Mouse (Mus musculus) bone marrow macrophage, adult 2 months (primary cell): ENCODE measurements around the gene Pdia5. TPM values are rescaled to one million over a fixed set of nuclear protein-coding genes. Genes with fewer than 3 reads are reported as not detected.

Source experiments
- H3K27ac ChIP-seq: 2 replicates; pipeline ENCODE4 v1.5.1; 2012; ENCODE audit warnings: low read depth, low read length; ENCODE audit not compliant: insufficient read depth
- H3K4me1 ChIP-seq: 2 replicates; pipeline ENCODE4 v1.6.1; 2012; ENCODE audit warnings: low read length; ENCODE audit not compliant: control insufficient read depth, insufficient read depth
- H3K4me3 ChIP-seq: 2 replicates; pipeline ENCODE4 v1.5.1; 2012; ENCODE audit warnings: mild to moderate bottlenecking, low read length, moderate library complexity; ENCODE audit not compliant: insufficient read depth
- CTCF ChIP-seq: IDR thresholded peaks from 2 replicates; pipeline ENCODE4 v1.5.1; 2012; ENCODE audit warnings: low read depth, mild to moderate bottlenecking, low read length, moderate library complexity
- POLR2A ChIP-seq: IDR thresholded peaks from 2 replicates; pipeline ENCODE4 v1.6.1; 2012; ENCODE audit warnings: mild to moderate bottlenecking, low read depth, low read length, borderline replicate concordance
- polyA plus RNA-seq: library from polyadenylated mRNA; stranded (reverse); fragments of >200 nt; gene quantifications from 2 replicates; pipeline ENCODE4 v1.2.4, GENCODE M21; 2012; ENCODE audit not compliant: missing spikeins, insufficient read depth, insufficient read length

Gene Pdia5
- polyA plus RNA-seq, 1 experiment, result 1.7 TPM

DNA sequence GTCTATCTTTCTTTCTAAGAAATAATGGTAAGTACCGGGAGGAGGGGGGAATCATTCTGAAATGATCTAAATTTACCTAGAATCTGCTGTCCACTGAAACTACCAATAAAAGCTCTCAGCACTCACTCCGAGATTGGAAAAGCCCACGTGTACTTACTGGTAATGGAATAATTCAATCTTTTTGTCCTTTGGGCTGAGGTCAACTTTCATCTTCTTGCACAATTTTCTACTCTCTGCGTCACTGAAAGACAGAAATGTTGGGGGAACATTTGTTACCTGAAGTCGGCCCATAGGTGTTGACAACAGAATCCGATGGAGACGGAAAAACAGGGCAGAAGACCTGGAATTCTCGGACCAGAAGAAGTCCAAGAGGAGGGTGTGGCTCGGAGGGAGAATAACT, 34.4 kb downstream of the Pdia5 start:
- H3K4me3 ChIP-seq, result no peak overlapping the region
- no peak overlapping the region for H3K27ac ChIP-seq
- H3K4me1 ChIP-seq, result no peaks in the 10 kb centered on the region
- TF ChIP-seq POLR2A (no peak), CTCF (no peak)

DNA sequence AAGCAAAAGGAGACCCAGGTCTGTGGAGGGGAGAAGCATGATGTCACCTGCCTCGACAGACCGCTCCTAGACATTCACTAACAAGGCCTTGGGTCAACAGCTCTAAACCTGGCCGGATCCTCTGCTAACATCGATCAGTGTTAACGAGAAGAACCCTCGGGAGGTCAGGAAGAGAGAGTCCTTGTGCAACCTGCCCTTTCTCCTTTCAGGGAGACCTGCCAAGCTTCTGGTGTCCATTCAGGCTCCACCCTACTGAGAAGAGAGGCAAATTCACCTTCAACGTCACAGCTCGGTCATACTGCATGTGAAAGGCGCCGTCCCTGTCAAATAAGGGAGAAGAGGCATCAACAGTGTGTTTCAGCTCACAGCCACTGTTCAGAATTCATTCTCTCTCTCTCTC, 34.9 kb downstream of the Pdia5 start:
- no peak overlapping the region for H3K27ac ChIP-seq
- H3K4me1 ChIP-seq, result no peaks in the 10 kb centered on the region
- no peak overlapping the region for H3K4me3 ChIP-seq
- TF ChIP-seq CTCF (no peak), POLR2A (no peak)

GRCm38 (mm10) chr16:35450018-35450630, 40.5 kb downstream of the Pdia5 start:
- no peaks in the 10 kb centered on the region for H3K4me1 ChIP-seq
- H3K4me3 ChIP-seq, result no peak overlapping the region
- TF ChIP-seq CTCF (no peak), POLR2A (no peak)
- H3K27ac ChIP-seq, result no peak overlapping the region

DNA sequence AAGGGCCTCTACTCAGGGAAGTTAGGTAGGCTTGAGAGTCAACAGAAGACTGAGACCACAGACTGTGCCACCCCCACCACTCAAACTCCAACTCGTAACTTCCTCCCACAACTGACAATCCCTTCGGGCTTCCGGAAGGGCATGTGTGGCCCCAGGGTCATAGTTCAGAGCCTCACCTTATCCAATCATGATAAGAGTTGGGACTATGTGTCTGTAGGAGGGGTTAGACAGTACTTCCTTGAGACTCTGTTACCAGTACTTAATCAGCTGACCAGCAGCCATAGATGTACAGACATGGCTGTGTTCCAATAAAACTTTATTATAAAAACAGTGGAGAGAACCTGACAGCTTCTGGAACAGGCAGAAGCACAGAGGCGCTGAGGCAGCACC, 48.7 kb downstream of the Pdia5 start:
- TF ChIP-seq POLR2A (no peak), CTCF (no peak)
- Histone ChIP-seq H3K4me3 (no peak overlapping the region), H3K27ac (no peak overlapping the region)

DNA sequence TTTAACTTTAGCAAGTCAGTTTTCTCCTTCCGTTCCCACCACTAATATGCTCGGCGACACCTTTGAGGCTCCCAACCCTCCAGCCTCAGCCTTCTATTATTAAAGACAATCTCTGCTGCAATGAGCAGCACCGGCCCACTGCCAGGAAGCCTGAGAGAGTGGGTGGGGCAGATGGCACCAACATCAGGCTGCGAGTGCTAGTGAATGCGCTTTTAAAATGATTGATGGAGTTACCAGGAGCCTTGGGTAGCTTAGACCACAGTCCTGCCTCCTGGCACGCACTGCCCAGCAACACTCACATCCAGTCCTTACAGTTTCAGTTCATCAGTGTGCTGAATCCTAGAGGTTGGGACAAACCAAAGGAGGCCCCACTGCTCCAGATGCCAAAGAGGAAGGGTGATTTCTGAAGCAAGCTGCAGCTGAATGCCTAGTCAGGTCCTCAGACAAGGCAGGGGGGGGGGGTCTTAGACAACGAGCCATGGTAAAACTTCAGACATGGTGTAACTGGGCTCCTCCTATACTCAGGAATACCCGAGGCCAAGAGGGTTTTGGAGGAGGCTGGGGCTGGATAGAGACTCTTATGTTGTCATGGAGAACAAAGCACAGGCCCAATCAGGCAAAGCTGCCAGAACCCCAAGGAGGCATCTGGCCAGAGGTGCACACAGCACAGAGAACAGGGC, 49.2 kb downstream of the Pdia5 start:
- no peaks in the 10 kb centered on the region for H3K4me1 ChIP-seq
- no peak overlapping the region for H3K27ac ChIP-seq
- no peak overlapping the region for H3K4me3 ChIP-seq
- no peak for TF ChIP-seq POLR2A
- no peak for TF ChIP-seq CTCF

More for the DNA sequence above, 48.7 kb downstream of the Pdia5 start:
- no peaks in the 10 kb centered on the region for H3K4me1 ChIP-seq

GRCm38 (mm10) chr16:35439046-35439445, 51.6 kb downstream of the Pdia5 start:
- Histone ChIP-seq H3K4me1 (no peaks in the 10 kb centered on the region), H3K27ac (no peak overlapping the region), H3K4me3 (no peak overlapping the region)
- TF ChIP-seq POLR2A, result no peak
- no peak for TF ChIP-seq CTCF

DNA sequence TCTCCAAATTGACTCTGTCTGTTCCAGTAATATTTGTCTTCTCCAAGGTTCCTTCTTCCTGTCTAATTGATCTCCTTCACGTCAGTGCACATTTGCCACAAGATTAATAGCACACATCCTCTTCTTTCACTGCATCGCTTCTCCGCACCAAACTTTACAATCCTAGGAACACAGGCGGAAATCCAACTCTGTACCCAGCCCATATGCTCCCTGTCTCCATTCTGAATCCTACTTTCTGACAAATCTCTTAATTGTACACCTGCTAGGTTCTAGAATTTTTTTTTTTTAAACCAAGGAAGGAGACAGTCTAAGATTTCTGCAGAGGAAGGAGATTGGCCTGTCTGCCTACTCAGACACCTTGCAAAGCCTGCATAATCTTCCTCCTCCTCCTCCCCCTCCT, 59.1 kb downstream of the Pdia5 start:
- Histone ChIP-seq H3K27ac (no peak overlapping the region), H3K4me3 (no peak overlapping the region), H3K4me1 (no peaks in the 10 kb centered on the region)
- no peak for TF ChIP-seq POLR2A
- TF ChIP-seq CTCF, result no peak

- TF ChIP-seq CTCF (no peak), POLR2A (no peak)
- H3K4me3 ChIP-seq, result no peak overlapping the region
- H3K4me1 ChIP-seq, result no peaks in the 10 kb centered on the region
- H3K27ac ChIP-seq, result no peak overlapping the region
Measured at GRCm38 (mm10) chr16:35424926-35425325, 65.7 kb downstream of the Pdia5 start.

GRCm38 (mm10) chr16:35423250-35424139, 67.2 kb downstream of the Pdia5 start:
- no peak for TF ChIP-seq CTCF
- TF ChIP-seq POLR2A, result no peak
- Histone ChIP-seq H3K4me3 (no peak overlapping the region), H3K27ac (no peak overlapping the region), H3K4me1 (no peaks in the 10 kb centered on the region)

DNA sequence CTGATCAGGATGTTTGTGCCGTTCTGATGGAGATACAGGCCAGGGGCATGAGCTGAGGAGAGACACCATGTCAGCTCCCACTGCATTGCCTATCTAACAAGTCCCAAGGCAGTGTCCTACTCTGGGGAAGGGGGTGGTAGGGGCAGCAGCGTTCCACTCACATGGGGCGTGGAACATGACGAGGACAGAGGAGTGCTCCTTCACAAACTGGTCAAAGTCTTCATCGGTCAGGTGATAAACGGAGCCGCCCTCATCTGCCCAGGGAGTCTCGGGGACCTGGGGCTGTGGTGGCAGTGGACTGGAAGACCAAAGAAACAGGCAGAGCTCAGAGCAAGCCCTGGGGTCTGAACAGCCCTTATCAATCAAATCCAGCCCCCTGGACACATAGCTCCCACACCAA, 68.0 kb downstream of the Pdia5 start:
- no peaks in the 10 kb centered on the region for H3K4me1 ChIP-seq
- no peak overlapping the region for H3K4me3 ChIP-seq
- TF ChIP-seq POLR2A (no peak), CTCF (no peak)
- no peak overlapping the region for H3K27ac ChIP-seq
